Mouse (Mus musculus): Measurements from ENCODE around the gene Cgnl1. TPM values are rescaled to one million over a fixed set of nuclear protein-coding genes. Genes with fewer than 3 reads are reported as not detected.
A peak's percentile ranks its signal among the peaks of the same experiment; 100 is the strongest.

The Cgnl1 gene
- total and polyA plus RNA-seq, 3 experiments, result 9.6 to 99.0 (median 91.4) TPM

DNA sequence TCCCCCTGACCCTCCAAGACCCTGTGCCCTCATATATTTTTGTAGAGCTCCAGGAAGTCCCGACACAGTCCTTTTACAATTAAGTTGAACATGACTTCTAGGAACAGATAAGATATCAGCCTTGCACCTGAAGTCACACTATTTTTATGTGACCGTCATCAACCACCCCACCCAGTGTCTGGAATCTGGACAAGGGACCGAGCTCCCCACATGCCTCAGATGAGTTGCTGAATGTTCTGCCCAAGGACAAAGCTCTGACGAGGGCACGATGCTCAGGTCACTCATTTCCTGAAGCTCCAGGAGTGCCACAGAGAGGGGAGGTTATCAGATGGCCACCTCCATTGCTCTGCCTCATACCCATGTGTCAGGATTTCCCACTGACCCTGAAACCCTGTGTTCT, 100.7 kb downstream of the Cgnl1 start:
- peak; percentile 48 for DNase-seq

GRCm38 (mm10) chr9:71667616-71668015, 103.8 kb downstream of the Cgnl1 start:
- peak; percentile 49 for DNase-seq

GRCm38 (mm10) chr9:71666432-71666831, 105.0 kb downstream of the Cgnl1 start:
- no peak for DNase-seq

DNA sequence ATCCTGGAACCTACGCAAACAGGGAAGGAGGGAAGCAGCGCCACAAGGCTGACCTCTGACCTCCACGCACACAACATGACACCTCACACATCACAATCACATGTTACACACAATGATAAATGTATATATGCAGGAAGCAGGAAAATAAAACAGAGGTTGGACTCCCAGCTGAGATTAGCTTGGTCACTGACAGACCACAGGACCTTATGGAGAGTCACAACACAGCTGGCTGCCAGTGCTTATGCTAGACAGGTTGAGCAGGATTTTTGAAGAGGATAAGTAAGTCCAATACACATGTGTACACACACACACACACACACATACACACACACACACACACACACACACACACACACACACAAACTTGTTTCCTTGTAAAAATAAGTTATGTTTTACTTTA, 105.9 kb downstream of the Cgnl1 start:
- DNase-seq, result no peak

DNA sequence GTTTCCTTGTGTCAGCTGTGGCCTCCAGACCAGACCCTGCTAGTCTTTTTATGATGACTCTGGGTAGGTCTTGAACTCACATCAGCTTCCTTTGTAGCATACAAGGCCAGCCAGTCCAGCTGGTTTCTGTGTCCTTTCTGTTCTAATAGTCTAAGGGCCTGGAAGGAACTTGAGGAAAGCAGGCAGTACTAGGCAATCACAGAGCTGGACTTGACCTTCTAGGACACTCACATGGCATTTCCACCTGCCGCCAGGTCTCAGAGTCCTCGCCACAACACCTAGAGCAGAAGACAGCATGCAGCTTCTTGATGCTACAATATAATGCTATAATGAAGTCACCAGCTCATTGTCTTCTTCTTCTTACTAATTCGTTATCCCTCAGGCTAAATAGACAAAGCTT, 106.5 kb downstream of the Cgnl1 start:
- DNase-seq, result no peak

GRCm38 (mm10) chr9:71663421-71664217, 107.8 kb downstream of the Cgnl1 start:
- peak; percentile 26 for DNase-seq

DNA sequence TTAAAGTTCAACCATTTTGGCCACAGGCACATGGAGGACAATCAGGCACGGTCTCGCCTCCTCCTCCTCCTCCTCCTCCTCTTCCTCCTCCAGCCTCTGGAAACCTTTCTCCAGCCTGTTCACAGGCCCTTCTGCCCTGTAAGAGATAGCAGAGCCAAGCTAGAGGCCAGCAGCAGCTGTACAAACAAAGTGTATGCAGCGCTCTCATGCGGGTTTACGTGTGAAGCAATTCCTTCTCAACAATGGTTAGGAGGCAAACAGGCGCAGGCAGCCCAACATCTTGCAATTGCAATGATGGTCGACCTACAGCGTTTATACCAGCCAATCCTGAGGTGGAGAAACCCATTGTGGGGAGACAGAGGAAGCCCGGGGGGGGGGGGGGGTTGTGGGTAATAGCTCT, 110.9 kb downstream of the Cgnl1 start:
- DNase-seq, result no peak

DNA sequence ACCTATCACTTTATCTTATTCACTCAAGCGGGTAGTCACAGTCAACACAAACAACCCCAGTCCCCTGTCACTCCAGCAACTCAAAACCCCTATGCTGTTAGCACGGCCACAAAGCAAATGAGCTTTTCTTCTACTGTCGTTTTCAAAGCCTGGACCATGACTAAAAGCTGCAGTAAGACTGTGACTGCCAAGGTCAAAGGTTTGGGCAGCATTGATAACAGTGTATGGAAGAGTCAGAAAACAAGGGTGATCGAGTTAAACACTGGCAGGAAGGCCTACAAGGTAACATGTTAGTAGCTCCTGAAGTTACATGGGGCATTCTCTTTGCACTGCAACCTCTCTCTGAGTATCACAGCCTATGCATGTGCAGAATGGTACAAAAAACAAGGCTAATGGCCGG, 111.7 kb downstream of the Cgnl1 start:
- DNase-seq, result peak; percentile 23

DNA sequence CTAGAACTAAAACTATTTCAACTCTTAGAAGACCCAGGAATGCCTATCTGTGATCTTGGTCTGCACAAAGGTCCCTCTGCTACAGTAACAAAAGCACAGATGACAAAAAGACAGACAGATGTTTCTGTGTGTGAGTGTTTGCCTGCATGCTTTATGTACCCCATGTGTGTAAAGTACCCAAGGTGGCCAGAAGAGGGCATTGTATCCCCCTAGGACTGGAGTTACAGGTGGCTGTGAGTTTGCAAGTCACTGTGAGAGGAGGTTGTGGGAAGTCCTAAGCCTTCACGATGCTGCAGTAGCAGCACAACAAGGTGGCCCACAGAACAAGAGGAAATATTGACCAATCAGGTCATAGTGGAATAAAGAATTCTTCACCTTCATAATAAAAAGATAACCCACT, 114.2 kb downstream of the Cgnl1 start:
- DNase-seq, result no peak

- DNase-seq, result peak; percentile 54
Measured at GRCm38 (mm10) chr9:71654861-71655260, 116.5 kb downstream of the Cgnl1 start.

DNA sequence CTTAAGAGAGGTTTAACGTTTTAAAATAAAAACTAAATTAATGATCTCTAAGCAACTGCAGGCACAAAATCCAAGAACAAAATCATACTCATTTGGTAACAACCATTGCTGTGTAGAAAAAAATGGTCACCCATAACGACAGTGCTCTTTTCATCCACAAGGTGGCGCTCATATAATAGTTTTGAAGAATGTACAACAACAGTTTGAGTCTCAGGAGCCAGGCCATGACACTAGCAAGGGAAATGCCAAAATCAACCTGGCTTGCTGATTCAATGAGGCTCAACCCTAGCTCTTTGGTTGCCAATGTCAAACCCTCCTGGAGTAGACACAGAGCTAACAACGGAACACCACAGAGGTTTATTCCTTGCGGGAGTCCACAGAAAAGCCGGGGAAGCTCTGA, 125.3 kb downstream of the Cgnl1 start:
- peak; percentile 74 for DNase-seq

DNA sequence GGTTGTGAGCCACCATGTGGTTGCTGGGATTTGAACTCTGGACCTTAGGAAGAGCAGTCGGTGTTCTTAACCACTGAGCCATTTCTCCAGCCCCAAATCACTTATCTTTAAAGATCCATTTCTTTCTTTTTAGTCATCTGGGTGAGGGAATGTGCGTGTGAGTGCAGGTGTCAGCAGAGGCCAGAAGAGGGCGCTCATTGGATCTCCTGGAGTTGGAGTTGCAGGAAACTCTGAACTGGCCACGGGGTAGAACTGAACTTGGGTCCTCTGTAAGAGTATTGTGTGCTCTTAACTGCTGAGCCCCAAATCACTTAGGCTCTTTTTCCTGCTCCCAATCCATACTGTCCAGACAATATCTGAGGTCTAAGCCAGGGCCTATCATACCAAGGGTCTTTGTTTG, 127.8 kb downstream of the Cgnl1 start:
- no peak for DNase-seq

- no peak for DNase-seq
Measured at GRCm38 (mm10) chr9:71642270-71642669, 129.1 kb downstream of the Cgnl1 start.

GRCm38 (mm10) chr9:71640361-71640927, 131.0 kb downstream of the Cgnl1 start:
- no peak for DNase-seq

DNA sequence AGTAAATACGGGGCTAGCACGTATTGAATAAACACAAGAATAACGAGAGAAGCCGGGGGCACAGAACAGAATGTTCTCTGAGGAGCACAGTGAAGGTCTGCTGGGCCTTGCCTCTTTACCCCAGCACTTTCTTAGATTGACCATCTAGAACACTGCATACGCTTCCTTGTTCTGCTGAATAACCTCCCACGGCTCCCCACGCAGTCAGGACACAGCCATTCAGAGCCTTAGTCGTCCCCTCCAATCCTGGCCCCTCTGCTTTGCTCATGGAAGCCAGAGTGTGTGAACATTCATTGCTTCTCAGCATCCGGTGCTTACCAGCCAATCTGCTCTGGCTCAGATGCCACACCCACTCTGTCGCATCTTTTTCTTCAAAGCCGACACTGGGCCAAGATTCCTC, 133.2 kb downstream of the Cgnl1 start:
- DNase-seq, result no peak

- DNase-seq, result no peak
Measured at GRCm38 (mm10) chr9:71636854-71637253, 134.5 kb downstream of the Cgnl1 start.

DNA sequence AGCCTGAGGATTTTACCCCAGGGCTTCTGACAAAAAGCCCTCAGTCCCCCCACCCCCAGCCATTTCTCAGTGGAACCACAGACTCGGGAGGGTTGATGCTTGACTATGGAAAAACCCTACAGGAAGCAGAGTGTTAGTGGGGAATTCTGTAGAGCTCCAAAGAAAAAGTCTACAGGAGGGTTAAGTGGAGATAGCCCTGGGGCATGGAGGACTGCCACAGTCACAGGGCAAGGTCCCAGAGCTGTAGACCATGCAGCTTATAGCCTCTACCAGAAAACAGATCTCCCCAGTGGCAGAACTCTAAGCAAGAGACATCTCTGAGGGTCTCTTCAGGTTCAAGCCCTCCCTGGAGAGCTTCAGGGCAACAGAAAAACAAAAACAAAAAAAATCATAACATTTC, 135.8 kb downstream of the Cgnl1 start:
- DNase-seq, result no peak

DNA sequence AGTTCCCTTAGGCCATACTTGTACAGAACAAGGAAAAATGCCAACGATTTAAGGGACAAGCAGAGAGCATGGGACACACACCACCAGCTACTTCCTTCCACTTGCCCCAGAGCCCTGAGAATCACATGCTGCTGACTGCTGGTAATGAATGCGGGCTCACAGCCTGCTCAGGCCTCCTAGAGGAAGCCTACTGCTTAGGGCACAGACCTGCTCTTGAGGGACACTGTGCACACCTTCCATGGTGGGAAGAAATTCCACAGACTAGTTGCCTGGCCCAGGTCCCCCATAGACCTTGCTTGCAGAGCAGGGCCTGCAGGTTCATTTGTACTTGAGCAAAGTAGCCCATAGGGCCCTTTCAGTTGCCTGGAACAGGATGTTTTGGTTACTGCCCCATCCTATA, 136.5 kb downstream of the Cgnl1 start:
- no peak for DNase-seq

DNA sequence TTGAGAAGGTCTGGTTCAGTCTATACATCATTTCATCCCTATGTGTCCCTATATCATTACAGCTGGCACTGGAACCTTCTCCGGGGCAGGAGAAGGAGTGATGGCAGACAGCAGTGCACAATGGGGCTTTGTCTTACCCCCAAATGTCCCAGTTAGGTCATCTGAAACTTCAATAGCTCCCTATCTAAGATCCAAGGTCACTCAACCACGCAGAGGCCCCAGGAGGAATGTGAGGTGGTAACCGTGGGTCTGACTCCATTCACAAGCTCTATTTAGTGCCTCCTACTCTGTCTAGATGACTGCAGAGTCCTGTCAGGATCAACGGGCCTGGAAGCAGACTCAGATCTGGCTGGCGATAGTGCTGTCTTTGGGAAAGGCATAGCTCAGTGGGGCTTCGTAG, 142.5 kb downstream of the Cgnl1 start:
- no peak for DNase-seq

DNA sequence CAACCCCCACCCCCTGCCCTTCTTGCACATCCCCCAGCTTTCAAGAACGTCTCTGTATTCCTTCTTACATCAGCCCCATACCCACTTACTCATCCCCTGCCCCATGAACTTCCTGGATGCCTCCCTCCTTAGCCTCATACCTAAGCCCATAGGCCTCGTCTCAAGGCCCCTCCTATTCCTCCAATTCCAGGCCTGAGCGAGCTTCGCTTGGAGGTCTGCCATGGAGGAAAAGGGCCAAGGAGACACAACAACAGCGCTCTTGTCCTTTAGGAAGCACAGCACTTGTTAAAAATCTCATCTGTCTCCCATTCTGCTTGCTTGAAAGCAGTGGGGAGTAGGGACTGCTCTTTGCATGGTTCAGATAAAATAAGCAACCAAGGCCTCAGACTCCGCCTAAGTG, 143.1 kb downstream of the Cgnl1 start:
- no peak for DNase-seq

DNA sequence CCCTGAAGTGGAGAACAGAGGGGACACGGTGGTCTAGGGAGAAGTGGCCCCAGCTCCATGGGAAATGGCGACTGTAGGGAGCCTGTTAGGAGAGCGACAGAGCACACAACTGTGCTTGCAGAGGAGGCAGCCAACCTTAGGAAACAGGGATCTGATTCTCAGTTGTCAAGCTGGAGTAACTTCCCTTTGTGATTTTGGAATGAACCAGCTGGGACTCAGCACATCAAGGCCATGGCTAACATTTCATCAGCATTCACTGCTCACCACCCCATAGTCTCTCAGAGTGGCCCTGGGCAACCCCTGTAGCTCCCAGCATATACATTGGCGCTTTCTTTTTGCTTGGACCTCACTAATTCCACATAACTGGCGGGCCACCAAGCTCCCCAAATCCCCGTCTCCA, 145.4 kb downstream of the Cgnl1 start:
- peak; percentile 67 for DNase-seq

- DNase-seq, result peak; percentile 75
Measured at GRCm38 (mm10) chr9:71624793-71625495, 146.5 kb downstream of the Cgnl1 start.

DNA sequence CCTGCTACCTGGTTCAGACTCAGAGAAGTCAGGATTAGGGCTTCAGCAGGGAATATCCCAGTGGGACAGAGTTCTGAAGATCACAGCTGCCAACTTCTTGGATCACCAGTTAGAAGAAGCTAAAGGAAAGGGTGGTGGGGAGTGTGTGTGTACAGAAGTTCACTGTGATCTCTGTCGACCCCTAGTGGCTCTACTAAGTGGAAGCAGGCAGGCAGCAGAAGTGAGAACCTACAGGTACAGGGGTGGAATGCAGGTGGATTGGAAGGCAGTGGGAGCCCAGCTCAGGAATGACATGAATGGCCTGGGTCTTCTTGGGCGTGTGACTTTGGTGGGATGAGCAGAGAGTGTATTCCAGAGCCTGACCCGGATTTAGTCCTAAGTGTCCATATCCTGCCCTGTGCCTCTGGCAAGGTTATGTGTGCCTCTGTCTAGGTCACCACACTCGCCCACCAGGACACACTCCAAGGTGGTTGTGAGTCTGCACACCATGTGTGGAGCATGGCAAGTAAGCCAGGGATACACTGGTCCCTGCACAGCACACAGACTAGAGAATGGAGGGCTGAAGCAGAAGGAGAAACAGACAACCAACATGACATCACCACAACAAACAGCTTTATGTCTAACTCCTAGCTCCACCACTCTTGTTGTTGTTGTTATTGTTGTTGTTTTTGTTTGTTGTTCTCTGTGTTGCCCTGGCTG, 147.4 kb downstream of the Cgnl1 start:
- no peak for DNase-seq

Measured in adrenal gland, adult 2 months (tissue).